Mouse (Mus musculus) liver, embryonic 14.5 days (tissue): ENCODE measurements around the gene Erp29. TPM values are rescaled to one million over a fixed set of nuclear protein-coding genes. Genes with fewer than 3 reads are reported as not detected.
"Not testable (repeated sequence)": the region's sequence is repeated elsewhere in the genome, so short reads cannot be mapped to it uniquely, and the experiment has no call there.

Source experiments
- ATAC-seq: fragments of 200-750 bp; cut with Nextera tagmentation; 2 replicates; pipeline ENCODE4 v1.8.0; 2017; ENCODE audit warnings: moderate number of reproducible peaks, mild to moderate bottlenecking, moderate library complexity; ENCODE audit not compliant: insufficient read depth
- DNase-seq, 3 experiments: peaks; one replicate each; pipeline ENCODE4 v3.0.0-alpha.2; 2012 to 2013; ENCODE audit warnings: low read depth in 3 of 3, low spot score in 3 of 3
- H3K27ac ChIP-seq: fragments of 300-500 bp; sonication (generic); 2 replicates; pipeline ENCODE4 v1.5.1; 2014; ENCODE audit warnings: moderate library complexity, mild to moderate bottlenecking, control low read depth, inconsistent platforms
- H3K27me3 ChIP-seq: fragments of 300-500 bp; sonication (generic); 2 replicates; pipeline ENCODE4 v1.6.1; 2014; ENCODE audit warnings: mild to moderate bottlenecking, low read length, moderate library complexity; ENCODE audit not compliant: control insufficient read depth, insufficient read depth
- H3K36me3 ChIP-seq: fragments of 300-500 bp; sonication (generic); replicated peaks from 2 replicates; pipeline ENCODE4 v1.6.1; 2014; ENCODE audit warnings: low read depth; ENCODE audit not compliant: control insufficient read depth, insufficient read depth
- H3K4me1 ChIP-seq, 2 experiments: fragments of 200-500 bp in 1 of 2; fragments of 300-500 bp in 1 of 2; sonication (generic) in 1 of 2; replicated peaks; 2 replicates each; pipeline ENCODE4 v1.6.1; 2012 to 2014; ENCODE audit warnings: antibody characterized with exemption in 1 of 2, inconsistent platforms in 1 of 2, low read length in 1 of 2; ENCODE audit not compliant: control insufficient read depth in 2 of 2, insufficient read depth in 2 of 2
- H3K4me2 ChIP-seq: fragments of 300-500 bp; sonication (generic); 2 replicates; pipeline ENCODE4 v1.6.1; 2014; ENCODE audit warnings: low read depth, mild to moderate bottlenecking, control low read depth, moderate library complexity
- H3K4me3 ChIP-seq, 2 experiments: fragments of 200-500 bp in 1 of 2; fragments of 300-500 bp in 1 of 2; sonication (generic) in 1 of 2; 2 replicates each; pipeline ENCODE4 v1.5.1; 2012 to 2014; ENCODE audit warnings: low read depth in 2 of 2, low read length in 2 of 2, mild to moderate bottlenecking in 2 of 2, control low read depth in 1 of 2, inconsistent platforms in 1 of 2, moderate library complexity in 1 of 2; ENCODE audit not compliant: insufficient read depth in 1 of 2
- H3K9ac ChIP-seq: fragments of 300-500 bp; sonication (generic); replicated peaks from 2 replicates; pipeline ENCODE4 v1.6.1; 2014; ENCODE audit warnings: mild to moderate bottlenecking, control low read depth, moderate library complexity
- H3K9me3 ChIP-seq: fragments of 300-500 bp; sonication (generic); 2 replicates; pipeline ENCODE4 v1.6.1; 2016; ENCODE audit warnings: low read length, mixed read lengths; ENCODE audit not compliant: control insufficient read depth
- CTCF ChIP-seq: IDR thresholded peaks from 2 replicates; pipeline ENCODE4 v1.5.1; 2016; ENCODE audit warnings: antibody characterized with exemption, low read depth, control low read depth
- EP300 ChIP-seq: IDR thresholded peaks from 2 replicates; pipeline ENCODE4 v1.6.1; 2016; ENCODE audit warnings: antibody characterized with exemption, low read depth
- WGBS: fragments of 180-500 bp; shearing (Covaris S2); extraction: QIAGEN DNeasy Blood & Tissue Kit; methylation state at CpG from one replicate; pipeline ENCODE4 v1.1.7; 2014; ENCODE audit not compliant: insufficient replicate concordance; 5-methylcytosine and 5-hydroxymethylcytosine counted together
- polyA plus RNA-seq, 2 experiments: library from polyadenylated mRNA; depleted of rRNA in 1 of 2; stranded (reverse) in 1 of 2; unstranded in 1 of 2; fragments of >200 nt; fragmentation: Nextera tagmentation in 1 of 2; extraction: Ambion mirVana in 1 of 2; gene quantifications; 2 replicates each; pipeline versions ENCODE4 v1.2.1 to v1.2.3; 2012 to 2014

The Erp29 gene
- polyA plus RNA-seq (2012; rRNA removed): 26.4 and 63.7 TPM in 2 replicates
- polyA plus RNA-seq (2014; fragmentation: Nextera tagmentation; extraction: Ambion mirVana): 74.9 and 82.1 TPM in 2 replicates

DNA sequence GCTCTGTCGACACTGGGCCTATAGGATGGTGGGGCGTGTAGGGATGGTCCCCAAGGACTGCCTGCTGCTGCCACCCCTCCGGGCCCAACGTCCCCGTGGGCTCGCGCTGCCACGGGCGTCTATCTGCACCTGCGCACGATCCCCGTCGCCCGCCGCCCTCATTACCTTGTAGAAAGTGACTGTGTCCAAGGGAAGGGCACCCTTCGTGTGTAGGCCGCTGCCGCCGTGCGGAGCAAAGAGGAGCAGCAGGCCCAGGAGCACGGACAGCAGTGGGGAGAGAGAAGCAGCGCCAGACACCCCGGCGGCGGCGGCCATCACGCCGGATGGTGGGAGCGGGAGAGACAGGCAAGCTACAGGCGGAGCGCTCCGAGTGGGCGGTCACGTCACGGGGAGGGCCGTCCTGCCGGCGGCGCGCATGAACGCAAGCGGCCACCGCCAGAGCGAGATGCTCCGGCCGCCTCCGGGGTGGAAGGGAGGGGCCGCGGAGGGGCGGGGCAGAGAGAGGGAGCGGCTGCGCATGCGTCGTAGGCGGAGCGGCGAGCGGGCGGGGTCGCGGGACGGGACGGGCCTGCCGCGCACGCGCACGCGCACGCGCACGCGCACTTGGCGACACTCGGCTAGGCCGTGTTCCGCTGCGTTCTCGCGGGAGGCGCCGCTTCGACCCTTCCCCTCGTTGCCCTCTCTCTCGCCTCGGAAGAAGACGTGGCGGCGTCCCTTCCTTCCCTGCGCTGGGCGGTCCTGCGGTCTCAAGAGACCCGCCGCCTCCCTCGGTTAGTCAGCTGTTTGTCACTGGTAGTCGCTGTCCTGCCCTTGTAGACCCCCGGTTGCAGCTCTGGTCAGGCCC is at the start of gene Erp29:
Gene Erp29, minus strand, starts transcription at position 481 of the 844 bp plus-strand sequence.
- H3K9me3 ChIP-seq: no peaks in the 10 kb centered on the region
- peak within 1 kb of the TSS; percentile 87 for H3K27ac ChIP-seq
- H3K9ac ChIP-seq: peak within 1 kb of the TSS; percentile 91
- no peaks in the 10 kb centered on the region for H3K27me3 ChIP-seq
- peaks cover 22% of the 10 kb centered on the region for H3K36me3 ChIP-seq
- peak; percentile 95 for ATAC-seq
- DNase-seq: peak; percentile 85 to 89 (median 88)
- peak within 1 kb of the TSS; percentile 73 to 91 for H3K4me3 ChIP-seq
- peak within 1 kb of the TSS; percentile 88 for H3K4me2 ChIP-seq
- under 1% methylated on average over 95 of the region's 97 CpGs for WGBS
- peak; percentile 53 for TF ChIP-seq CTCF
- peak; percentile 43; the same call in 1 of the 2 replicates for TF ChIP-seq EP300
- H3K4me1 ChIP-seq: peaks cover 8 to 15% of the 10 kb centered on the region in 2 experiments

DNA sequence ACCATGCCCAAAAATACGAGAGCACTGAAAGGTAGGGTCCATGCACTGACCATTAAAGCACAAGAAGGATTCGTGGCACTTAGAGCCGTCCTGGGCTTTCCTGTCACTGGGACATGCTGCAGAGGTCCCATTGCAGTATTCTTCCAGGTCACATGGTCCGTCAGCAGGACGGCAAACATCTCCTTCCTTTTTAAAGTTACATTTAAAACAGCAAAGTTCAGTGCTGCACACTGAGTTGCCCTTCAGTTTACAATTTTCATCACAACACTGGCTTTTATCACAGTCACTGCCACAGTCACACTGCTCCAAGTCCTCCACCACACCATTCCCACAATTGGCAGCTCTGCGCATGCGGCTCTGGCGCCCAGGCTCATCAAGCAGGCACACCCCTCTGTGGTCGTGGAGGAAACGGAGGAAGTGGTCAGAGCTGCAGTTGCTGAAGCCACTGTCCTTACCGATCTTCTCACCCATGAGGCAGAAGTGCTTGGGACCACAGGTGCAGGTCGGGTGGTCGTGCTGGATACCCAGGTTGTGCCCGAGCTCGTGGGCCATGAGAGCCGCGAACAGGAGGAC is 49.2 kb upstream of the Erp29 start:
- ATAC-seq, H3K9me3 ChIP-seq, DNase-seq, H3K9ac ChIP-seq, H3K27me3 ChIP-seq, H3K27ac ChIP-seq, H3K36me3 ChIP-seq, H3K4me1 ChIP-seq: not testable (repeated sequence)
- 0 out of 4 replicates have a peak overlapping the region, but pooled peaks of 1 of the 2 experiments have one; percentile 10 for H3K4me3 ChIP-seq
- H3K4me2 ChIP-seq: peak overlapping the region; percentile 47
- WGBS: 19% methylated on average over 9 of the region's 17 CpGs

DNA sequence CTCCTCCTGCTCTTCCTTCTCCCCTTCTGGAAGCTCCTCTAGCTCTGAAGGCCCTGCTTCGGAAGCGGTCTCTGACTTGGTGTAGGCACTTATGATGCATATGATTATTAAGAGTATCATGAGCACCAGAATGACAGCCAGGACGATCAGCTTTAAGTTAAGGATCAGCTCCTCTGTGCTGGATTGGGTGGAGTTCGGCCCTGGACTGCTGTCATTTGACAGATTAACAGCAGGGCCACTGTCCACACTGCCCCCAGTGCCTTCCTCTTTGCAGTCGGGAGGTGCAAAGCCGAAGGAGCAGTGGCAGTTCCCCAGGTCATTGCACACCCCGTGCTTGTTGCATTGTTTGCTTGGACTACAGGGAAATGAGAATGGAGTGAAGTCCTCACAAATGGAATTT is 48.4 kb upstream of the Erp29 start:
- H3K4me2 ChIP-seq: peak overlapping the region; percentile 47; the same call in 1 of the 2 replicates
- no peaks in the 10 kb centered on the region for H3K36me3 ChIP-seq
- H3K27me3 ChIP-seq: no peaks in the 10 kb centered on the region
- no peaks in the 10 kb centered on the region for H3K9me3 ChIP-seq
- peaks cover 0 to 9% of the 10 kb centered on the region in 2 experiments; a peak in 2 of 4 replicates for H3K4me1 ChIP-seq
- no peak overlapping the region for H3K27ac ChIP-seq
- WGBS: 23% methylated on average over 7 of the region's 7 CpGs
- TF ChIP-seq CTCF (no peak), EP300 (no peak)
- H3K9ac ChIP-seq: no peak overlapping the region
- no peak for DNase-seq
- H3K4me3 ChIP-seq: no peak overlapping the region
- no peak for ATAC-seq

DNA sequence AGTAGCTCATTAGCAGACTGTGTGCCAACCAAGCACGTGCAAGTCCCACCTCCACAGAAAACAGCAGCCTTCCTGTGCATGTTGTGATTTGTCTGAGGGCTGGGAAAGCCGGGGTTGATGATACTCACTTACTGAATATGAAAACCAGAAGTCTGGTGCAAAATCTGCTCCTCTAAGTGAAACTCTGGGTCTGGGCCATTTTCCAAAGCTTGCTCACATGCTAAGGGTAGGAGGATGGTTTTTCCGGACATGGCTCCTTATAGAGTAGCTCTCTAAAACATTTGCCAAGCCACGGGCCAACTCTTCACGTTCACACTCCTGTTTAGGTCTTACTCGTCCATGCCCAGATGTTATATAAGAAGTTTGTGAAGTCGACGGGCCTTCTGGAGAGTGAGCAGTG is 41.0 kb upstream of the Erp29 start:
- H3K9ac ChIP-seq: no peak overlapping the region
- TF ChIP-seq EP300 (no peak), CTCF (no peak)
- WGBS: 54% methylated on average over 8 of the region's 8 CpGs
- ATAC-seq: no peak
- H3K27ac ChIP-seq: no peak overlapping the region
- H3K9me3 ChIP-seq: no peaks in the 10 kb centered on the region
- no peaks in the 10 kb centered on the region for H3K4me1 ChIP-seq
- no peaks in the 10 kb centered on the region for H3K36me3 ChIP-seq
- no peak overlapping the region for H3K4me3 ChIP-seq
- DNase-seq: no peak
- no peak overlapping the region for H3K4me2 ChIP-seq
- no peaks in the 10 kb centered on the region for H3K27me3 ChIP-seq

DNA sequence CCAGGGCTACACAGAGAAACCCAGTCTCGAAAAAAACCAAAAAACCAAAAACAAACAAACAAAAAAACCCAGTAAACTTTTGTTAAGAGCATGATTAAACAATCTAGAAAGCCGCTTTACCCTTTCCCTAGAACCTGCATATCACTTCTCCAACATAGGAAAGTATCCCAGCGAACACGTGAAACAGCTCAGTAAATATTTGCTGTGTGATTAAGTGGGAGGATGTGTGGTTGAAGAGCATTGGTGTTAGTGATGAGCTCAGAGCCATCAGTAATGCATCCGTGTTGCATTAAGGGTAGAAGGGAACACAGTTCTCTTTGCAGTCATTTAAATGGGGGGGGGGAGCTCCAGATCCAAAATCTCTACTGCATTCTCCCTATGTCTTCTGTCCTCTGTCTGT is 32.5 kb upstream of the Erp29 start:
- no peak overlapping the region for H3K27ac ChIP-seq
- TF ChIP-seq EP300 (no peak), CTCF (no peak)
- ATAC-seq (no peak), DNase-seq (no peak)
- no peaks in the 10 kb centered on the region for H3K9me3 ChIP-seq
- no peaks in the 10 kb centered on the region for H3K27me3 ChIP-seq
- H3K4me1 ChIP-seq: no peaks in the 10 kb centered on the region
- H3K4me2 ChIP-seq: no peak overlapping the region
- WGBS: 61% methylated on average over 5 of the region's 5 CpGs
- H3K36me3 ChIP-seq: no peaks in the 10 kb centered on the region
- H3K4me3 ChIP-seq: no peak overlapping the region
- no peak overlapping the region for H3K9ac ChIP-seq
